Mouse (Mus musculus): ENCODE measurements around the gene Nkapl. TPM values are rescaled to one million over a fixed set of nuclear protein-coding genes. Genes with fewer than 3 reads are reported as not detected.

The Nkapl gene
- total and polyA plus RNA-seq, 3 experiments: 0.12 to 0.17 TPM; not detected in 1

GRCm38 (mm10) chr13:21435476-21435875 is 32.8 kb downstream of the Nkapl start:
- Histone ChIP-seq H3K9ac (ENCODE audit: control insufficient read depth, low read depth, low read length, poor library complexity, severe bottlenecking) (no peak overlapping the region), H3K27me3 (ENCODE audit: control insufficient read depth in 1 of 2, insufficient read depth in 2 of 2, low read length in 2 of 2) (no peaks in the 10 kb centered on the region; a peak in 1 of 4 replicates), H3K36me3 (ENCODE audit: control insufficient read depth in 1 of 2, insufficient read depth in 2 of 2, low read length in 2 of 2) (no peaks in the 10 kb centered on the region), H3K27ac (ENCODE audit: control insufficient read depth, low read depth, low read length) (no peak overlapping the region), H3K4me3 (ENCODE audit: control insufficient read depth in 1 of 2, insufficient read depth in 1 of 2, low read depth in 2 of 2, low read length in 2 of 2) (no peak overlapping the region), H3K79me2 (ENCODE audit: control insufficient read depth, insufficient read depth, low read length, poor library complexity) (no peaks in the 10 kb centered on the region), H3K4me1 (ENCODE audit: control insufficient read depth in 1 of 2, insufficient read depth in 2 of 2, low read length in 2 of 2) (no peaks in the 10 kb centered on the region), H3K9me3 (replicated peaks; ENCODE audit: insufficient read depth, low read length) (no peaks in the 10 kb centered on the region)
- TF ChIP-seq UBTF (IDR thresholded peaks at IDR 0.05; ENCODE audit: borderline replicate concordance, insufficient read depth, low read depth, low read length) (no peak), MYB (IDR thresholded peaks at IDR 0.05; ENCODE audit: low read depth, low read length) (no peak), MEF2A (IDR thresholded peaks at IDR 0.05; ENCODE audit: extremely low read depth, insufficient replicate concordance, low read depth, low read length, poor library complexity, severe bottlenecking) (no peak), USF1 (IDR thresholded peaks at IDR 0.05; ENCODE audit: low read depth, low read length) (no peak), E2F4 (IDR thresholded peaks at IDR 0.05; ENCODE audit: borderline replicate concordance, low read depth, low read length) (no peak)
- no peak for DNase-seq (ENCODE audit: low read depth, low spot score)

- DNase-seq (ENCODE audit: low read depth, low spot score): no peak
- H3K4me3 ChIP-seq (ENCODE audit: control insufficient read depth in 1 of 2, insufficient read depth in 1 of 2, low read depth in 2 of 2, low read length in 2 of 2): no peak overlapping the region
- H3K79me2 ChIP-seq (ENCODE audit: control insufficient read depth, insufficient read depth, low read length, poor library complexity): no peaks in the 10 kb centered on the region
These were observed 40.7 kb downstream of the Nkapl start for GRCm38 (mm10) chr13:21427631-21428030.

GRCm38 (mm10) chr13:21423301-21423700 is 45.0 kb downstream of the Nkapl start:
- TF ChIP-seq POLR2AphosphoS2 (IDR thresholded peaks at IDR 0.05; ENCODE audit: low read length) (no peak), USF2 (IDR thresholded peaks at IDR 0.05; ENCODE audit: borderline replicate concordance in 1 of 2, insufficient read depth in 1 of 2, low read depth in 1 of 2, low read length in 2 of 2) (no peak), TBP (IDR thresholded peaks at IDR 0.05; ENCODE audit: low read depth, low read length) (no peak), ELF1 (IDR thresholded peaks at IDR 0.05; ENCODE audit: low read depth, low read length) (no peak), ZMIZ1 (IDR thresholded peaks at IDR 0.05; ENCODE audit: low read depth, low read length) (no peak), CTCF (IDR thresholded peaks at IDR 0.05 in 2 of 3, conservative IDR thresholded peaks at IDR 0.05 in 1 of 3; ENCODE audit: control insufficient read depth in 1 of 3, insufficient read depth in 1 of 3, low read depth in 2 of 3, low read length in 3 of 3, poor library complexity in 1 of 3, severe bottlenecking in 1 of 3) (no peak), MAZ (IDR thresholded peaks at IDR 0.05; ENCODE audit: low read depth, low read length) (no peak), MEF2A (IDR thresholded peaks at IDR 0.05; ENCODE audit: extremely low read depth, insufficient replicate concordance, low read depth, low read length, poor library complexity, severe bottlenecking) (no peak)
- Histone ChIP-seq H3K9ac (ENCODE audit: control insufficient read depth, low read depth, low read length, poor library complexity, severe bottlenecking) (no peak overlapping the region), H3K4me3 (ENCODE audit: control insufficient read depth in 1 of 2, insufficient read depth in 1 of 2, low read depth in 2 of 2, low read length in 2 of 2) (no peak overlapping the region), H3K27me3 (ENCODE audit: control insufficient read depth in 1 of 2, insufficient read depth in 2 of 2, low read length in 2 of 2) (no peaks in the 10 kb centered on the region), H3K27ac (ENCODE audit: control insufficient read depth, low read depth, low read length) (no peak overlapping the region), H3K79me2 (ENCODE audit: control insufficient read depth, insufficient read depth, low read length, poor library complexity) (no peaks in the 10 kb centered on the region), H3K4me1 (ENCODE audit: control insufficient read depth in 1 of 2, insufficient read depth in 2 of 2, low read length in 2 of 2) (peaks cover 0 to 2% of the 10 kb centered on the region in 2 experiments; a peak in 2 of 4 replicates), H3K9me3 (replicated peaks; ENCODE audit: insufficient read depth, low read length) (no peaks in the 10 kb centered on the region), H3K36me3 (ENCODE audit: control insufficient read depth in 1 of 2, insufficient read depth in 2 of 2, low read length in 2 of 2) (no peaks in the 10 kb centered on the region)
- no peak for DNase-seq (ENCODE audit: low read depth, low spot score)

More at GRCm38 (mm10) chr13:21427631-21428030, 40.7 kb downstream of the Nkapl start:
- Histone ChIP-seq H3K27me3 (ENCODE audit: control insufficient read depth in 1 of 2, insufficient read depth in 2 of 2, low read length in 2 of 2) (no peaks in the 10 kb centered on the region; a peak in 1 of 4 replicates), H3K27ac (ENCODE audit: control insufficient read depth, low read depth, low read length) (no peak overlapping the region), H3K9ac (ENCODE audit: control insufficient read depth, low read depth, low read length, poor library complexity, severe bottlenecking) (no peak overlapping the region), H3K9me3 (replicated peaks; ENCODE audit: insufficient read depth, low read length) (no peaks in the 10 kb centered on the region), H3K4me1 (ENCODE audit: control insufficient read depth in 1 of 2, insufficient read depth in 2 of 2, low read length in 2 of 2) (no peaks in the 10 kb centered on the region; a peak in 1 of 4 replicates), H3K36me3 (ENCODE audit: control insufficient read depth in 1 of 2, insufficient read depth in 2 of 2, low read length in 2 of 2) (no peaks in the 10 kb centered on the region)
- TF ChIP-seq USF1 (IDR thresholded peaks at IDR 0.05; ENCODE audit: low read depth, low read length) (no peak), TCF12 (IDR thresholded peaks at IDR 0.05; ENCODE audit: low read depth, low read length) (no peak), KAT2A (conservative IDR thresholded peaks at IDR 0.05; ENCODE audit: low read depth, low read length) (no peak), EP300 (IDR thresholded peaks at IDR 0.05; ENCODE audit: low read depth in 1 of 2, low read length in 2 of 2) (no peak), POLR2AphosphoS2 (IDR thresholded peaks at IDR 0.05; ENCODE audit: low read length) (no peak), MXI1 (IDR thresholded peaks at IDR 0.05; ENCODE audit: low read depth, low read length) (no peak), TBP (IDR thresholded peaks at IDR 0.05; ENCODE audit: low read depth, low read length) (no peak), ZMIZ1 (IDR thresholded peaks at IDR 0.05; ENCODE audit: low read depth, low read length) (no peak), USF2 (IDR thresholded peaks at IDR 0.05; ENCODE audit: borderline replicate concordance in 1 of 2, insufficient read depth in 1 of 2, low read depth in 1 of 2, low read length in 2 of 2) (no peak), RAD21 (IDR thresholded peaks at IDR 0.05; ENCODE audit: low read depth, low read length) (no peak), JUND (IDR thresholded peaks at IDR 0.05; ENCODE audit: low read depth, low read length) (no peak)

All from MEL (cell line).